Mouse (Mus musculus): ENCODE measurements at regions not wholly inside any gene's neighbourhood (a gene's known extent, or its start where the extent isn't known, plus 50 kb on each side); places are given as distances from the start of the nearest gene placed in this dataset.
A peak's percentile ranks its signal among the peaks of the same experiment; 100 is the strongest.

GRCm38 (mm10) chr9:111897626-111898025 lies 207.5 kb upstream of the Stac start:
- no peaks in the 10 kb centered on the region for H3K4me1 ChIP-seq (replicated peaks)
- H3K9ac ChIP-seq = no peak overlapping the region
- no peak overlapping the region for H3K4me3 ChIP-seq
- no peaks in the 10 kb centered on the region for H3K27me3 ChIP-seq
- H3K9me3 ChIP-seq = no peaks in the 10 kb centered on the region
- no peak overlapping the region for H3K27ac ChIP-seq (replicated peaks)
- H3K4me2 ChIP-seq = no peak overlapping the region
- no peaks in the 10 kb centered on the region for H3K36me3 ChIP-seq
- 79% methylated on average over 5 of the region's 5 CpGs for WGBS
- no peak for ATAC-seq (ENCODE audit: low read depth)

- Histone ChIP-seq H3K27ac (replicated peaks) (no peak overlapping the region), H3K27me3 (no peaks in the 10 kb centered on the region), H3K36me3 (no peaks in the 10 kb centered on the region), H3K9ac (no peak overlapping the region), H3K4me1 (replicated peaks) (no peaks in the 10 kb centered on the region), H3K9me3 (no peaks in the 10 kb centered on the region), H3K4me3 (no peak overlapping the region), H3K4me2 (no peak overlapping the region)
- WGBS = 51% methylated on average over 2 of the region's 2 CpGs
- ATAC-seq (ENCODE audit: low read depth) = no peak
Observed at GRCm38 (mm10) chr9:111879710-111880109, 189.6 kb upstream of the Stac start.

- Histone ChIP-seq H3K9ac (no peak overlapping the region), H3K27me3 (no peaks in the 10 kb centered on the region), H3K4me2 (no peak overlapping the region), H3K4me1 (replicated peaks) (no peaks in the 10 kb centered on the region), H3K36me3 (no peaks in the 10 kb centered on the region), H3K9me3 (no peaks in the 10 kb centered on the region), H3K4me3 (no peak overlapping the region), H3K27ac (replicated peaks) (no peak overlapping the region)
- 57% methylated on average over 5 of the region's 5 CpGs for WGBS
- no peak for ATAC-seq (ENCODE audit: low read depth)
Observed at GRCm38 (mm10) chr9:111876846-111877245, 186.7 kb upstream of the Stac start.

GRCm38 (mm10) chr9:111870466-111870865 lies 180.3 kb upstream of the Stac start:
- ATAC-seq (ENCODE audit: low read depth) = no peak
- Histone ChIP-seq H3K4me2 (no peak overlapping the region), H3K27ac (replicated peaks) (no peak overlapping the region), H3K9ac (no peak overlapping the region), H3K27me3 (no peaks in the 10 kb centered on the region), H3K36me3 (no peaks in the 10 kb centered on the region), H3K4me1 (replicated peaks) (no peaks in the 10 kb centered on the region), H3K4me3 (no peak overlapping the region), H3K9me3 (no peaks in the 10 kb centered on the region)
- 85% methylated on average over 7 of the region's 7 CpGs for WGBS

GRCm38 (mm10) chr9:111869801-111870382 lies 179.7 kb upstream of the Stac start:
- H3K9ac ChIP-seq = no peak overlapping the region
- H3K27me3 ChIP-seq = no peaks in the 10 kb centered on the region
- no peak overlapping the region for H3K4me3 ChIP-seq
- H3K36me3 ChIP-seq = no peaks in the 10 kb centered on the region
- WGBS = 79% methylated on average over 4 of the region's 4 CpGs
- no peak overlapping the region for H3K27ac ChIP-seq (replicated peaks)
- no peaks in the 10 kb centered on the region for H3K4me1 ChIP-seq (replicated peaks)
- no peaks in the 10 kb centered on the region for H3K9me3 ChIP-seq
- no peak overlapping the region for H3K4me2 ChIP-seq
- no peak for ATAC-seq (ENCODE audit: low read depth)

GRCm38 (mm10) chr9:111858051-111858450 lies 167.9 kb upstream of the Stac start:
- no peaks in the 10 kb centered on the region for H3K36me3 ChIP-seq
- 83% methylated on average over 2 of the region's 2 CpGs for WGBS
- H3K27ac ChIP-seq (replicated peaks) = no peak overlapping the region
- no peak overlapping the region for H3K4me3 ChIP-seq
- no peak overlapping the region for H3K4me2 ChIP-seq
- no peak for ATAC-seq (ENCODE audit: low read depth)
- H3K4me1 ChIP-seq (replicated peaks) = no peaks in the 10 kb centered on the region
- no peaks in the 10 kb centered on the region for H3K9me3 ChIP-seq
- H3K27me3 ChIP-seq = no peaks in the 10 kb centered on the region
- no peak overlapping the region for H3K9ac ChIP-seq

- H3K4me2 ChIP-seq = no peak overlapping the region
- no peaks in the 10 kb centered on the region for H3K4me1 ChIP-seq (replicated peaks)
- no peak overlapping the region for H3K4me3 ChIP-seq
- no peak overlapping the region for H3K27ac ChIP-seq (replicated peaks)
- H3K36me3 ChIP-seq = no peaks in the 10 kb centered on the region
- ATAC-seq (ENCODE audit: low read depth) = no peak
- H3K9me3 ChIP-seq = no peaks in the 10 kb centered on the region
- WGBS = 84% methylated on average over 7 of the region's 7 CpGs
- H3K9ac ChIP-seq = no peak overlapping the region
- no peaks in the 10 kb centered on the region for H3K27me3 ChIP-seq
Observed at GRCm38 (mm10) chr9:111854976-111855375, 164.8 kb upstream of the Stac start.

GRCm38 (mm10) chr9:111846366-111846765 lies 156.2 kb upstream of the Stac start:
- ATAC-seq (ENCODE audit: low read depth) = no peak
- H3K36me3 ChIP-seq = no peaks in the 10 kb centered on the region
- no peaks in the 10 kb centered on the region for H3K27me3 ChIP-seq
- H3K9me3 ChIP-seq = no peaks in the 10 kb centered on the region
- no peaks in the 10 kb centered on the region for H3K4me1 ChIP-seq (replicated peaks)
- no peak overlapping the region for H3K4me2 ChIP-seq
- H3K9ac ChIP-seq = no peak overlapping the region
- H3K4me3 ChIP-seq = no peak overlapping the region
- no peak overlapping the region for H3K27ac ChIP-seq (replicated peaks)
- 95% methylated on average over 10 of the region's 10 CpGs for WGBS

- Histone ChIP-seq H3K27ac (replicated peaks) (no peak overlapping the region), H3K4me1 (replicated peaks) (peaks cover 5% of the 10 kb centered on the region; the same call in 1 of the 2 replicates), H3K27me3 (no peaks in the 10 kb centered on the region), H3K36me3 (no peaks in the 10 kb centered on the region), H3K9me3 (no peaks in the 10 kb centered on the region), H3K9ac (no peak overlapping the region), H3K4me3 (no peak overlapping the region), H3K4me2 (no peak overlapping the region)
- 86% methylated on average over 6 of the region's 6 CpGs for WGBS
- no peak for ATAC-seq (ENCODE audit: low read depth)
Observed at GRCm38 (mm10) chr9:111841151-111841550, 151.0 kb upstream of the Stac start.

- Histone ChIP-seq H3K9ac (no peak overlapping the region), H3K27me3 (no peaks in the 10 kb centered on the region), H3K36me3 (no peaks in the 10 kb centered on the region), H3K9me3 (no peaks in the 10 kb centered on the region), H3K27ac (replicated peaks) (peak overlapping the region; percentile 25; the same call in 1 of the 2 replicates), H3K4me3 (no peak overlapping the region), H3K4me2 (no peak overlapping the region), H3K4me1 (replicated peaks) (peaks cover 5% of the 10 kb centered on the region; the same call in 1 of the 2 replicates)
- no peak; the same call in 1 of the 2 replicates for ATAC-seq (ENCODE audit: low read depth)
- 66% methylated on average over 7 of the region's 7 CpGs for WGBS
Observed at GRCm38 (mm10) chr9:111838069-111838820, 148.1 kb upstream of the Stac start.

GRCm38 (mm10) chr9:111822094-111822493 lies 131.9 kb upstream of the Stac start:
- ATAC-seq (ENCODE audit: low read depth) = no peak
- no peaks in the 10 kb centered on the region for H3K9me3 ChIP-seq

GRCm38 (mm10) chr9:111817461-111817860 lies 127.3 kb upstream of the Stac start:
- Histone ChIP-seq H3K36me3 (no peaks in the 10 kb centered on the region), H3K27ac (replicated peaks) (no peak overlapping the region), H3K27me3 (no peaks in the 10 kb centered on the region), H3K4me3 (no peak overlapping the region), H3K9ac (no peak overlapping the region), H3K4me2 (no peak overlapping the region), H3K9me3 (no peaks in the 10 kb centered on the region), H3K4me1 (replicated peaks) (no peaks in the 10 kb centered on the region)
- WGBS = 83% methylated on average over 4 of the region's 4 CpGs
- no peak for ATAC-seq (ENCODE audit: low read depth)

More at GRCm38 (mm10) chr9:111822094-111822493, 131.9 kb upstream of the Stac start:
- no peak overlapping the region for H3K4me2 ChIP-seq
- H3K9ac ChIP-seq = no peak overlapping the region
- H3K27me3 ChIP-seq = no peaks in the 10 kb centered on the region
- H3K4me3 ChIP-seq = no peak overlapping the region
- 92% methylated on average over 1 of the region's 1 CpGs for WGBS
- no peak overlapping the region for H3K27ac ChIP-seq (replicated peaks)
- no peaks in the 10 kb centered on the region for H3K36me3 ChIP-seq
- no peaks in the 10 kb centered on the region for H3K4me1 ChIP-seq (replicated peaks)

GRCm38 (mm10) chr9:111804931-111805330 lies 114.8 kb upstream of the Stac start:
- no peak for ATAC-seq (ENCODE audit: low read depth)
- Histone ChIP-seq H3K27ac (replicated peaks) (no peak overlapping the region), H3K36me3 (no peaks in the 10 kb centered on the region), H3K4me1 (replicated peaks) (no peaks in the 10 kb centered on the region), H3K4me3 (no peak overlapping the region), H3K27me3 (no peaks in the 10 kb centered on the region), H3K4me2 (no peak overlapping the region), H3K9me3 (no peaks in the 10 kb centered on the region), H3K9ac (no peak overlapping the region)
- WGBS = 78% methylated on average over 6 of the region's 6 CpGs
